Mouse (Mus musculus) cerebellum, postnatal 25 days (tissue): Measurements from ENCODE around the gene Tspan32.

Experiments used
- DNase-seq, 2 experiments: peaks; one replicate each; pipeline ENCODE4 v3.0.0; 2021; ENCODE audit warnings: mixed read lengths in 2 of 2

Tspan32 gene

DNA sequence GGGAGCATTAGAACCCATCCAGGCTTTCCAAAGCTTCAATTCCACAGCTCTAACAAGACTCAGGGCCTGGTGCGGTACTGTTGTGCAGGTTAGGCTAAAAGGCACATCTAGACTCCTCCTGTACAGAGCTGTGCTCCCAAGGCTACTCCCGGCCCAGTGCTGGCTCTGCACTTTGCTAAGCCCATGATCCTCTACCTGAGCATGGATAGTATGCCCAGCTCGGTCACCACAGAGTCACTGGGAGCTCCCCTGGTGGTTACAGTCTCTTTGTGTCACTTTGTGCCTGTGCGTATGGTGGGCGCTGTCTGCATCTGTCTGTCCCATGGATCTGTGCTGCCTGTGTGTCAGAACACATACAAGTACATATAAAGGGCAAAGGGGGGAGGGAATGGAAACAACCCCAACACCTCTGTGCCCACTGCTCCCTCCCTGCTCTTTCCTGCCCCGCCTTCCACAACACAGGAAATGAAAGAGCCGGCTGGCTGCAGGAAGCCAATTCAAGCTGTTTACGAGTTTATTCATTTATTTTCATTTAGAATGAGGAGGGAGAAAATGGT lies 3.6 kb downstream of the Tspan32 start:
- DNase-seq, result no peak

DNA sequence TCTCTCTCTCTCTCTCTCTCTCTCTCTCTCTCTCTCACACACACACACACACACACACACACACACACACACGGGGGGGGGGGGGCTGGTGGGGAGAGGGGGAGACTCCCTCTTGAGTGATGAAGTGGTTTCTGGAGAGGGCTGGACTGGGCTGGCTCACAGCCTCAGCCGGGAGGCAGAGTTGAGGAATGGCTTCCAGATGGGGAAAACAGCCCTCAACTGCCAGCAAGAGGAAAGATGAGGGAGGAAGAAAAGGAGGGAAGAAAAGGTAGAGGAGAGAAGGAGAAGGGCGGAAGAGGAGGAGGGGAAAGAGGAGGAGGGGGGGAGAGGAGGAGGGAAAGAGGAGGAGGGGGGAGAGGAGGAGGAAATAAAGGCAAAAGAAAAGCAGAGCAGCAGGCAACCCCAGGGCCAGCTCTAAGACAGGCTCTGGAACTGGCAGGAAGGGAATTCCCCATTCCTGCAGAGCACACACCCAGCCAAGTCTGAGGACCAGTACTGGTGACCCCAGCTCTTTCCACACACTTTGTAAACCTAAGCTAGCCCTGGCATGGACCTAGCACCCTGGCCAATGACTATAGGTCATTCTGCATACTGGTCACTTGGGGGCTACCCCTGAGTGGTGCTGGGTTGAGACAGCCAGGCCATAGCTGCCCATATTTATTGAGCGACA lies 4.3 kb downstream of the Tspan32 start:
- no peak for DNase-seq

DNA sequence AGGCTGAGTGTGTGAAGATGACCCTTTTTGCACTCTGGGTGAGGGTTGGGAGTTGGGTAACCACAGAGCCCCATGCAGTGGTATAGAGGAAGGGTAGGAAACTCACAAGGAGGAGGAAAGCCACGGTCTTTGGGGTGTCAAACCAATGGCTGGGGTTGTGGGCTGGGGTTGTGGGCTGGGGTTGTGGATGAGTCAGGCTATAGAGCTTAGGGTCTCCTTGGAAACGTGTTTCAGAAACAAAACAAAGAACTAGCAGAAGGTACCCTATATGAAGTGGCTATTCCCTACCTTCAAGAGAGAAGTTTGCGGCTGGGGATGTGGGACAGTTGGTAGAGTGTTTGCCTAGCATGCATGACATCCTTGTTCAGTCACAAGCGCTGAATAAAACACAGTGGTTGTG lies 5.2 kb downstream of the Tspan32 start:
- DNase-seq, result no peak

DNA sequence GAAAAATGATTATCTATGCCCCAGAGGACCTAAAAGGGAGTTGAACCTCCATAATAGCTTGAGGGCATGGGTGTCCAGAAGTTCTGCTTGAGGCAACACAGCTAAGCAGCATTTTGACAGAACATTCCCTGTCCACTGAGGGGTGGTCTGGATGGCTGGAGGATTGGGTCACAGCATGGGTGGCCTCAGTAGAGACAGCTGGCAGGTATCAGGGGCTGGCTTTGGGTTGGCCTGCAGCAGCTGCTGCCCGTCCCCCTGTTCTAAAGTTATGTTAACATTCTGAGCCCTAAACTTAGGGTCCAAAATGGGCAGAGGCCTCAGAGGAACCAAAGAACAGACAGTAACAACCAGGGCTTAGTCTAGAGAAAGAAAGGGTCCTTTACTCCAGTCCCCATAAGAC lies 6.4 kb downstream of the Tspan32 start:
- DNase-seq, result no peak

DNA sequence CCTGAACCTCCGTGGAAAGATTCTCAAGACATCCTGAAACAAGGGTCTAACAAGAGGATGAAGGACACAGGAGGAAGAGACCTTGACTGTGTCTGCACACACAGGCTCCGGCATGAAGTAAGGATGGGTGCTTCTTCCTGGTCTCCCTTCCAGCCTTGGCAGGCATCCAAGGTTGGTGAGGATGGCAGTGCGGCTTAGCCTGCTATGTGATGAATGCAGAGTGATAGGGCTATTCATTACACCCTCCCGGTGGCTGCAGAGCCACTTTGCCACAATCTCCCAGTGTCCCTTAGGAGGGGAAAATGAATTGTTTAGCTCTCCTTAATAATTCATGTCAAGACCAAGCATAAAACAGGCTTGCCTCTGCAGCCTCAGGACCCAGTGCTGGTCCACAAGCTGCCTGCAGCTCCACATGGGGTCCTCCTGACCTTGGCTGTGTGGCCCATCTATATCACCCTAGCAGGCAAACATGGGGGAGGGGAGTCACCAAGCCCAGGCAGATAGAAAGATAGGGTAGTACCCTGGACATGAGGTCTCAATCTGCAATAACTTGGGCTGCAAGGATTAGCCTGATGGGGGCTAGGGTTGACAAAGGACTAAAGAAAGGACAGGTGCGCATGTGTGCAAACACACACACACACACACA lies 7.5 kb downstream of the Tspan32 start:
- peak in 1 of 2 experiments; percentile 35 for DNase-seq

DNA sequence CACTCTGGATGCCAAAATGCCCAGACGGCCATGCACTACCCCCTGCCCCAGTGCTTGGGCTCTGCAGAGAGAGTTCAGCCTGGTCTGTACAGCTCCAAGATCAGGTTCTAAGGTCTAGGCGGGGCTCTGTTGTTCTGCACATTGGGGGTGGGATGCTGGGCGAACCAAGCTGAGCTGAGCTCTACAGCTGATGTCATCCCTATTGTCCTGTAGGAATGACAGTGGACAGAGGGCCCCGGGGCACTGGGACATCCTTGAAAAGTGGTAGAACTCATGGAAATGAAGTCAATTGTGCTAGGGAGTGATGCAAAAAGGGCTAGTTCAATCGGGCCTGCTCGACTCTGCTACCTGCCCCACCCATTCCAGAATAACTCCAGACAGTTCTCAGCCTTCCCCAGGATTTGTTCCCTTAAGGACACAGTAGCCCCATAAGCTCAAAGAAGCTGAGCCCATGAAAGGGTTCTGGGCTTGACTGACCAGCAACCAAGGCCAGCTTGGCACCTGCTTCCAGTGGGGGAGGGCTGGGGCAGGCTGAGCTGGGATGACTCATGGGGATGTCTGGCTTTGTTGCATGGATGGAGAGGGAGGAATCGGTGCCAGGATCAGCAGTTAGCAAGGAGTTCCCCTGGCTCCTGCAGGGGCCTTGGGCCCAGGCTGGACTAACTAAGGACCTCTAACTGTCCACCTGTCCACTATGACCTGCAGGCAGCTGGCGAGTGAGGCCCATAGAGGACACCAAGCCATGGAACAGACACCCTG lies 8.8 kb downstream of the Tspan32 start:
- peak; percentile 87 to 93 for DNase-seq

DNA sequence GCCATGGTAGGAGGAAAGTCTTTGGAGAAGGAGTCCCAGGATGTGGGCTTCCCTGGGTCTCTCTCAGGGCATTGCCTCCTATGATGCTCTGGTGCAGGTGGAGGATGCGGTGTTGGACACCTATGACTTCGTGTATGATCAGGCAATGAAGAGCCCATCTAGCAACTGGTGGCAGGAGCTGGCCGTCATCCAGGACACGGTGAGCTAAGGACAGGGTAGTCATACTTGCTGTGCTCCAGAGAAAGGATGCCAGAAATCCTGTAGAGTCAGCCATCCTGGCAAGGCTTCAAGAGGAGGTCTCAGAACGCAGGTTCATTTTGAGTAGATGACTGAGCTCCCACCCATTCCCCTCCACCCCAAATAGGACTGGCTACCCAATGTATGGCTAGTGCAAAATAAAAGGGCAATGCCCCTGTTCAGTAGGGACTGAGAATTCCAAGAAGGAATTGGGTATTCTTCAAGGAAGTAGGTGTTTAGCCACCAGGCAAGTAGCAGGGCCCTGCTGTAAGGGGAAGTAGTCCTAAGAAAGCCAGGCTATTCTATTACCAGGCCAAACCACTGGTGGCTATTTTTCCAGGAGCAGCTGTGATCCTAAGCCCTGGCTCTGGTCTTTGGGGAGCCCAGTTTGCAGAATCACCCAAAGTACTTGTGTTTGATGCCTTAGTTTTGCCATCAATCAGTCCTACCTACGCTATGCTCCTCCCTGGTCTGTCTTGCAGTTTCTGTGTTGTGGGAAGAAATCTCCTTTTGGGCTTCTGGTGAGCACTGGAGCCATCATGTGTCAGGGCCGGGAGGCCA lies 10.2 kb downstream of the Tspan32 start:
- DNase-seq, result peak; percentile 39 to 69

DNA sequence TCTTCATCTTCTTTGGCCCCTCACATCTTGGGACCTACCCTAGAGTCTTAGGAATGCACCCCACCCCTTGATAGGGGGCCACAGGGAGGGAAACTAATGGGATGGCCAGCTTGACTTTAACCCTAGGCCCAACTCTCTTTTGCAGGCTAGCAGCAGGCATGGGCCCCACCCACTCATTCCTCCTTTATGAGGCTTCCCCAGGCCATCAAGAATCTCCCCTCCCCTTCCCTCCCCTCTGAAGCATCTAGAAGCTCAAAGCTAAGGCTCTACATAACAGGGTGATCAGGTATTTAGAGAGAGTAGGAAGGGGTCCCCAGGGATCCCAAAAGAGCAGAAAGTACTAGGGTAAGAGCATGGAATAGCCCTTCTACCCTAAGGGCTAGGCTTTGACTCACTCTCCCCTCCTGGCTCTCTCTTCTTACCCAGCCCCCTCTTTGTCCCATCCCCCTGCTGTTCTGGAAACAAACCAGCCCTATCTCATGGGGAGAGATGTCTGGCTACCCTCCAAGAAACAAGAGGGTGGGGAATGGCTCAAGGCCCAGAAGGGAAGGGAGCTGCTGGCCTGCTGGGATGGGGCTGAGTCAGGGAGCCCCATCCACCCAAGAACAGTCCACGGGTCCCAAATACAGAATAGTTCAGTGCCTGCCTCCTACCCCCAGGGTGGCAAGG lies 11.0 kb downstream of the Tspan32 start:
- DNase-seq, result peak in 1 of 2 experiments; percentile 27

DNA sequence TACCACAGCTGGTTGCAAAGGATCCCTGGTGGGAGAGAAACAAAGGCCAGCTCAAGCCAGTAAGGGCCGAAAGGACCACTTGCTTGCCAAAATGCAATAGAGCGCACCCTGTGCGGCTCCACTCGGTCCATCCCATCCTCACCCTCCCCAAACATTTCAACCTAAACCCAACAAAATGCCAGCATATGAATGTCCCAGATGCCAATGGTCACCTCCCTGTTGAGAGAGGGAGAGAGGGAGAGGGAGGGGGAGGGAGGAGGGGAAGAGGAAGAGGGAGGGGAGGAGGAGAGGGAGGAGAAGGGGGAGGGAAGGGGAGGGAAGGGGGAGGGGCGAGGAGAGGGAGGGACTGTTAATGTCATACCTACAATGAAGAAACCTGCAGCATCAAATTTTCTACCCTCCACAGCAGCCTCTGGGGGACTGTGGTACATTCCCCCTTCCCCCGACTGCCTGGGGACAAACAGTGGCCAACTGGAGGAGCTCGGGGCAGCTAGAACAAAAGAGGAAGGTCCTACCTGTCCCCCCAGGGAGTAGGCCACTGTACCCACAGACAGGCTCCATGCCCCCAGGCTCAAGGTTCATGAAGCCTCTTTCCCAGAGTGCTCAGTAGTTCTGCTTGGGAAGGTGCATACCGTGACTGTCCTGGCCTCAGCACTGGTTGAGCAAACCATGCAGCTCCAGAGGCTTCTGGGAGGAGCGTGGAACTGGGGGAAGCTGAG lies 11.7 kb downstream of the Tspan32 start:
- DNase-seq, result no peak

DNA sequence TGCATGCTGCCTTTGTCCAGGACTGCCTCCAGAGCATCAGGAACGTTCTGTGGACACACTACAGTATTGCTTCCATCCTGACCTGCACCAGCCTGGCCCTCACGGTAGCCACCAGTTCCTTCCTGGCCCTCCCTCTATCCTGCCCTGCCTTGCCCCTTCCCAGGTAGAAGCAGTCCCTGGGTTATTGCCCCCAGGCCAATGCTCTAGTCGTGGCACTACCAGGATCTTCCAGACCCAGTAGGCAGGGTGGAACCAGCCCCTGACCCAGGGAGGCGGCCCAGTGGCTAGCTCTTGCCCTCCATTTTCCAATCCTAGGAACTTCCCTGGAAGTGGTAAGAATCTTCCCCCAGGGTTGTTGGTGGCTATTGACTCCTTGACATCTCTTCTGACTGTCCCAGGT lies 12.3 kb downstream of the Tspan32 start:
- no peak for DNase-seq

DNA sequence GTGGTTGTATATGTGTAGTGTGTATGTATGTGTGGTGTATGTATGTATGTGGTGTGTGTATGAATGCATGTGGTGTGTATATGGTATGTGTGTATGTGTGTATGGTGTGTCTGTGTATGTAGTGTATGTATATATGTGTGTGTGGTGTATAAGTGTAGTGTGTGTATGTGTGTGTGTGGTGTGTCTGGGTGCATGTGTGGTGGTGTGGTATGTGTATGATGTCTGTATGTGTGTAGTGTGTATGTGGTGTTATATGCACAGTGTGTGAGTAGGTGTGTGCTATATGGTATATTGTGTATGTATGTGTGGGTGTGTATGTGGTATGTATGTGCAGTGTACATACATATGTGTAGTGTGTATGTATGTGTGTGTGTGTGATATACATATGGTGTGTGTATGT lies 15.2 kb downstream of the Tspan32 start:
- DNase-seq, result no peak

DNA sequence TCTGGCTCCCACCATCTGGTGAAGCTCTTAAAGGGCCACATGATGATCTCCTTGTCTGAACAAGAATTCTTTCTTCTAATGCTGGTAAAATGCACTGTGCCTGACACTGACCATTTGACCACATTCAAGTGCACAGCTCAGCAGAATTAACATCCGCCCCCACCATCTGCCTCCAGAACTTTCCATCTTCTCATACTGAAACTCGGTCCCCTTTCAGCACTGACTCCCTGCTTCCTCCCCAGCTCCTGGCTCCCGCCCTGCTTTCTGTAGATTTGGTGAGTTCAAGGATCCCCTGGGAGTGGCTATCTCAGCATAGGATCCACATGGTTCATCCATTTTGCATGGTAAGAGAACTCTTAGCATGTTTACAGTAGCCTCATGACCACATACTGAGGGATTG lies 15.9 kb downstream of the Tspan32 start:
- no peak for DNase-seq

DNA sequence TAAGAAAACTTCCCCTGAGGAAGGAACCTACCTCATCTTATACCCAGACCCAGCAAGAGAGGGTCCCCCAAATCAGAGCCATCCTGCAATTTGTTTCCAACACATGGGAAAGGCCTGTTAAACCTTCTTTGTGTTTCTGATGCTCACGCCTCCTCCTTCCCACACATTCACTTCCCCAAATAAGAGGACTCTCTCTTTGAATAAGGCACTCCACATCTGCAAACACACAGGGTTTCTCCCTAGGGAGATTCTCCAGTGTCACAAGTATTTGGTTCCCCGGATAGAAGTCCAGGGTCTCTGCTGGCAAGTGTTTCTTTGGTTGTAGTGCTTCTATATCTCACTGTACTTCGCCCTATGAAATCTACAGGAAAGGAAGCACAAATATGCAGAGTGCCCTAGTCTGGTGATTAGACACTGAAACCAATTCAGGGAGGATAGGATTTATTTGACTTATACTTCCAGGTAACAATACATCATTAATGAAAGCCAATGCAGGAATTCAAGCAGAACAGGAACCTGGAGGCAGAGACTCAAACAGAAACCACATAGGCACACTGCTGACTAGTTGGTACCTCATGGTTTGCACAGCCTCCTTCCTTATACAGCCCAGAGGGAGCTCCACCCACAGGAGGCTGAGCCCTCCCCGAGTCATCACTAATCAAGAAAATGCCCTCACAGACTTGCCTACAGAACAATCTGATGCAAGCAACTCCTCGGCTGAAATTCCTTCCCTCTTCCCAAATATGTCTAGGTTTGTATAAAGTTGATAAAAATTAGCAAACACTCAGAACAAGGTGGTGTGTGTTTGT lies 16.7 kb downstream of the Tspan32 start:
- no peak for DNase-seq

DNA sequence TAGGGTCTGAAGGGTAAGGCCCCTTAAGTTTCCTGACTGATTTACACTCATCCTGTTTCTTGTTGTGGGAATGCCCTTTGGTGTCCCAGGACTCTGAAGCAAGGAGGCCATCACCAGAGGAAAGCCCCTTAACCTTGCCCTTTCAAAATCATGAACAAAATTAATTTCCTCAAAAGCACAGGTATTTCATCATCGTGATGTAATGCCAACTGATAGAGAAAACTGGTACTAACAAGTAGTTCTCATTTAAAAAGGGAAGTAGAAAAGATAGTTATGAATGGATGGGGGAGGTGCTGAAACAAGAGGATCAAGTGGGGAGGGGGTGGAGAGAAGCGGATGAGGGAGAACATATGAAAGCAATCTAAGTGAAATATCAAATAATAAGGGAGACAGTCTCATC lies 18.7 kb downstream of the Tspan32 start:
- no peak for DNase-seq

DNA sequence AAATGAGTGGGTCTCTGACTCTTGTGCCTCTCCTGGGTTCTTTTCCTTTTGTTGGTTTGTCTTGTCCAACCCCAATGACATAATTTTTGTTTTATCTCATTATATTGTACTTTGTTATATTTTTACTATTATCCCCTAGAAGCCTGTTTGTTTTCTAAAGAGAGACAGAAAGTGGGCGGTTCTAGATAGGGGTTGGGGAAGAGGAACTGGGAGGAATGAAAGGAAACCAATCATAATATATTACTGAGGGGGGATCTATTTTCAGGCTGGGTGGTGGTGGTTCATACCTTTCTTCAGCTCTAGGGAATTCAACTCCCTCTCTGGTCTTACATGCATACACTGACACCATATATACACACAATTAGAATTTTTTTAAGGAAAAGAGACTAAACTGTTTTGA lies 19.4 kb downstream of the Tspan32 start:
- DNase-seq, result no peak

DNA sequence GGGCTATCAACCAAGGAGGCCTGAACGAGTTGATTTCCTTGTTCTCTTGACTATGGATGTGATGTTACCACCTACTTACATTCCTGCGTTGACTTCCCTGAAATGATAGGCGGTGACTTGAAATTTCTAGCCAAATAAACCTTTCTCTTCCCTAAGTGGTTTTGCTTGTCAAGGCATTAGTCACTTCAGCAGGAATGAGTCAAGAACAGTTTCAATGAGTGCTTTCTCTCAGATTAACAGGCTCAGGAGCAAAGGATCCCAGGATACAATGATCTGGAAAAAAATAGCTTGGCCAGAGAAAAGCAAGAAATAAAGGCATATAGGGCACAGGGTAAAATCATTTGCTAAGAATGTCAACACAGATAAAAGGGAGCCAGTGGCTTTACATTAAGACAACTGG lies 20.6 kb downstream of the Tspan32 start:
- no peak for DNase-seq

DNA sequence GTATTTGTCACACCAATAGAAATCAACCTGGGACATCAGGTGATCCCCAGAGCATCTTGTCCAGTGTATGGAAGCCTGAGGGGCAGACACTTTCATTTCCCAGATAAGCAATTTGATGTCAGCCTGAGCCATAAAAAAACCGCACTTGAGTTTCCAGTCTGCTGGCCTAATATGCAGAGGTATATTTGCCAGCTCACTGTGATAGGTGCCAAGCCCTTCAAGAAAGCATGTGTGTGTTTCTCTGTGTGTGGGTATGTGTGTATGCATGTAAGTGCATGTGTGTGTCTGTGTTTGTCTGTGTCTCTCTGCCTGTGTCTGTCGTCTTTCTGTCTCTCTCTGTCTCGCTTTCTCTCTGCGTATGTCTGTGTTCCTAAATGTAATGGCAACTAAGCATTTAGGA lies 22.4 kb downstream of the Tspan32 start:
- no peak for DNase-seq

DNA sequence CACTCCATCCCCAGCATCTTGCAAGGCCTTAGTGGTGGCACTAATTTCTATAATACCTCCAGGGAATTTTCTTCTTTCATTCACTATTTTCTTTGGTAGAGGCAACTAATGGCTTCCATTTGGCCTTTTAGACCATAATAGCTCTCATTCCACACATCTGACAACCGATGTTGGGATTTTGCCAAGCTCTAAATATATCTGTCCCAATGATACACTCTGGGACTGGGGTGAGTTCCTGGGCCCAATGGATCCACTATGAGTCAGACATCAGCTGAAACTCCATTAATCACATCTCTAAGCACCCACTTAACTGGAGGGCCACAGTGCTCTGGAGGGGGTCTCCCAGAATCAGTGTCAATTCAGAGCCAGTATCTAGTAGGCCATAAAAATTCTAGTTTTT lies 27.0 kb downstream of the Tspan32 start:
- DNase-seq, result no peak

DNA sequence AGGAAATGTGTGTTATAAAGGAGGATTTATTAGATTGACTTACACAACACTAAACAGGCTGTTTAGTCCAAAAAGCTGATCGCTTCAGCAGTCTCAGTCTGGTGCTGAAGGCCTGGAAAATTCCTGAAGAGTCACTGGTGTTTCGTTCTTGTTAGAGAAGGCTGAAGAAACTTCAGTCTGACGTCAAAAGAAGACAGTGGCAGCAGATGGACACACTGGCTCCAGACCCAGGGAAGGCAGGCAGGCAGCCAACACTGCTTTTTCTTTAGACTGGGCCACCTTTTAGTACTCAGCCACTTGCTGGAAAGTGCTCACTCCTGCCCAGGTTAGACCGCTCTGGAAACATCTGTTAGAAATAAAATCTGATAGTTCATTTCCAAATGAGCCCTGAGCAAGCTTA lies 28.7 kb downstream of the Tspan32 start:
- DNase-seq, result peak; percentile 63 to 77

DNA sequence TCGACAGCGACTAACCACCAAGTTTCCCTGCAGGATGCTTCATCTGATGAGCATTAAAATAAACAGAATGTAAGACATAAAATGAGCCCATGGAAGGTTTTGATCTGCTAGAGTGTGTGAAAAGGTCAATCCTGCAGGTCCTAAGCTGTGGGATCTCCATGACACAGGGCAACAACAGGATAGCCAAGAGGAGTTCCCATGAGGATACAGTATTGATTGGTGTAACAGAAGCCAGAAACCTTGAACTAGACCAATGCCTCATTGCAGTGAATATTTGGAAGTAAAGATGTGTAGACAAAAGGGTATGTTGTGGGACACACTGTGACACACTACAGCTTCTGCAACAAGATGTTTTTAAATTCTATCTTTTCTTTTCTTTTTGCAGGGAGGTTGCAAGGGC lies 29.3 kb downstream of the Tspan32 start:
- DNase-seq, result no peak
